Mouse (Mus musculus): Measurements from ENCODE around the gene Gm8906. TPM values are rescaled to one million over a fixed set of nuclear protein-coding genes. Genes with fewer than 3 reads are reported as not detected.
"Not testable (repeated sequence)": the region's sequence is repeated elsewhere in the genome, so short reads cannot be mapped to it uniquely, and the experiment has no call there.

Gm8906 gene
- total RNA-seq (2014; fragmentation: Nextera tagmentation): not detected in 2 replicates
- total RNA-seq (2017): not detected in 2 replicates

DNA sequence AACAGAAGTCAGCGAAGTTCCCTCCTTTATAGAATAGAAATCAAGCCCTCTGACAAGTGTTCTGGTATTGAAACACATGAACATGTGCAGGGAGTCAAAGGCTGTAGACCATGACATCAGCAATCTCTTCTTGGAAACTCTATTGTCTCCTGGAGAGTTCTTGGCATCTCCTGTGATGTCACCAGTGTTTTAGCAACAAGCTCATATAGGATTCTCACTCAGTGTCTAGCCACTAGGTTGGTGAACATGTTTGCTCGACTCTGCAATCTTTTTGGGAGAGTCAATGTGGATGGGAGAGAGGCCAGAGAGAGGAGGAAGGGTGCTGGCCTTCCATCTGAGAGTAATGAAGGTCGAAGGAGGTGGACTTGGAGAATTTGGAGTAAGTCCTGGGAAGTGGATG, at the start of gene Gm8906:
Gm8906 (plus strand) TSS at position 301 of the 400 bp plus-strand sequence.
- ATAC-seq (replicated peaks; ENCODE audit: poor library complexity, severe bottlenecking): not testable (repeated sequence)

Other genes starting within 250 kb of the Gm8906 start
- gene Gm8890, start 246.7 kb upstream of the Gm8906 start, total RNA-seq (2014; fragmentation: Nextera tagmentation): not detected in 2 replicates
- not detected in 2 replicates for gene Gm8890, start 246.7 kb upstream of the Gm8906 start, total RNA-seq (2017)
- not detected in 2 replicates for gene Speer1, start 161.2 kb upstream of the Gm8906 start, total RNA-seq (2014; fragmentation: Nextera tagmentation)
- not detected in 2 replicates for gene Speer1, start 161.2 kb upstream of the Gm8906 start, total RNA-seq (2017)
- gene Gm8897, start 86.3 kb upstream of the Gm8906 start, total RNA-seq (2014; fragmentation: Nextera tagmentation): not detected in 2 replicates
- not detected in 2 replicates for gene Gm8897, start 86.3 kb upstream of the Gm8906 start, total RNA-seq (2017)
- not detected in 2 replicates for gene Gm6460, start 92.2 kb downstream of the Gm8906 start, total RNA-seq (2014; fragmentation: Nextera tagmentation)
- gene Gm6460, start 92.2 kb downstream of the Gm8906 start, total RNA-seq (2017): not detected in 2 replicates
- gene Gm8922, start 179.3 kb downstream of the Gm8906 start, total RNA-seq (2014; fragmentation: Nextera tagmentation): not detected in 2 replicates
- not detected in 2 replicates for gene Gm8922, start 179.3 kb downstream of the Gm8906 start, total RNA-seq (2017)

Data from granulocyte monocyte progenitor cell, adult 5-6 weeks (primary cell).